Mouse (Mus musculus) naive thymus-derived CD4-positive, alpha-beta T cell, adult 2 months (primary cell): ENCODE results near the gene Rimbp2.

Experiments
- DNase-seq: peaks from one replicate; pipeline ENCODE4 v3.0.0-alpha.2; 2011; ENCODE audit warnings: low read depth

Gene Rimbp2

DNA sequence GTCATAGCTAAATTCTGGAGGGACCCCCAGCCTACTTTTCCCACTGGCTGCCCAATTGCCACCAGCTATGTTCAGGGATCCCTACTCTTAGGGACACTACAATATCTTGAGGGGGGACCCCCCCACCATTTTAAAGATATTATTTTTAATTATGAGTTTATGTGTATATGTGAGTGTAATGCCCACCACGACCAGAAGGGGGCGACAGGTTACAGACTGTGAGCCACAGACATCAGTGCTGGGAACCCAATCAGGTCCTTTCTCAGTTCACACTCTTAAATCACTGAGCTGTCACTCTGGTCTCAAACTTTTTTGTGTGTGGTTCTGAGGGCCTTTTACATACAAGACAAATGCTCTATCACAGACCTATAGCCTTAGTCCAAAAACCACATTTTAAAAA lies 109.3 kb downstream of the Rimbp2 start:
- no peak for DNase-seq

DNA sequence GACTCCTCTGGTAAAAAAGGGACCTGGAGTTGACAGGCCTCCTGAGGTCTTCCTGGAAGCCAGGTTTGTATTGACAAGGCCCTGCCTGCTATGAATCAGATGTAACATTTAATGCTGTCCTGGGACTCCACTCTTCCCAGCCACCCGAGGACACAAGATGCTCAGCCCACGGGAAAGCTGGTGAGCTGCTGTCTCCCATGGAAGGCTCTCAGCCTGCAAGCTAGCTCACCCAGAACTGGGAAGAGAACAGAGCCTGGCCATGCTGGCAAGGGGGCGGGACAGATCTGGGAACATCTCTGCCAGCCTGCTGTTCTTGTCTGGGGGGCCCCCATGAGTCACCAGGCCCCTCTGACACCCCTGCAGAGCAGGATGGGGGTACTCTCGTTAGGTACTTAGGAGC lies 111.7 kb downstream of the Rimbp2 start:
- no peak for DNase-seq

DNA sequence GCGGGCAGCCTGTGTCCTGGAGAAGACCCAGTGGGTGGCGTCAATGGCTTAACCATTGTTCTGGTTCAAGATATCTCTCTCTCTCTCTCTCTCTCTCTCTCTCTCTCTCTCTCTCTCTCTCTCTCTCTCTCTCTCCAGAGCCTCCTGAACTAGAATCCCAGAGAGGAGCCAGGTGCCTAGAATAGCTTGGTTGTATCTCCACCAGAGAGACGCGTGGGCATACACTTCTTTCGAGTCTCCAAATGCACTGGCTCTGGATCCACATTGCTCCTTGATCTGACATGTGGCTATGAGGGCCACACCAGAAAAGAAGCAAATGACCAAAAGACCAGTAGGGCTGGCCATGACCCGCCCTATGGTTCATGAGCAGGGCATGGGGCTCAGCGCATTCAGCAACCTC lies 116.2 kb downstream of the Rimbp2 start:
- DNase-seq = no peak

DNA sequence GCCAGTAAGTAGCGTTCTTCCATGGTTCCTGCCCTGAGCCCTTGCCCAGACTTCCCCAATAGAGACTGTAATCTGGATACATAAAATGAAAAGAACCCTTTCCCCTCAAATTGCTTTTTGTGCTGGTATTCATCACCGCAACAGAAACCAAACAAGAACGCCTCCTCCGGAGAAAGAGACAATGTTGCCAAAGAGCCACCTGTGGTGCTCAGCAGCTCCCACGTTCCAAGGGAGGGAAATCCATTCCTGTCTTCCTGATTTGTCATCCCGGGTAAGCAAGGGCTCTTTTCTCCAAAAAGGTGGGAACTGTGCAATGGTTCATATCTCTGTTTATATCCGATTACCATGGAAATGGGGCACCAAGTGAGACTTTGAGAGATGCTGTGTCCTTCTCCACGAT lies 119.2 kb downstream of the Rimbp2 start:
- DNase-seq = no peak

DNA sequence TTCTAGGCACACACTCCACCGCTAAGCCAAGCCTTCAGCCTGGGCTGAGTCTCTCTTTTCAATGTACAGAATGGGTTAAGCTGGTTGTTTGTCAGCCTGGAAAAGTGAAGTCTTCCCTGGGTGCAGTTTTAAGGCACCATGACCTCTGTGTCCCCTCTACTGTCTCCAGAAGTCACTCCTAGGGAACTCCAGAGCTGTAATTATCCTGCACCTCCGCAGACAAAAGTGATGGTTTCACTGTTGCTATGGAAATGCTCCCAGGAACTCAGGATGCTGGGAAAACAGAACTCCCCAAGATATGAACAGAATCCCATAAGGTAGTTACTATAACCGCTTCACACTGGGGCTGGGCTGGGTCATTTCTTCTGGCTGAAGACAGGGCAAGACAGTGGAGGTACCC lies 130.4 kb downstream of the Rimbp2 start:
- DNase-seq = no peak

DNA sequence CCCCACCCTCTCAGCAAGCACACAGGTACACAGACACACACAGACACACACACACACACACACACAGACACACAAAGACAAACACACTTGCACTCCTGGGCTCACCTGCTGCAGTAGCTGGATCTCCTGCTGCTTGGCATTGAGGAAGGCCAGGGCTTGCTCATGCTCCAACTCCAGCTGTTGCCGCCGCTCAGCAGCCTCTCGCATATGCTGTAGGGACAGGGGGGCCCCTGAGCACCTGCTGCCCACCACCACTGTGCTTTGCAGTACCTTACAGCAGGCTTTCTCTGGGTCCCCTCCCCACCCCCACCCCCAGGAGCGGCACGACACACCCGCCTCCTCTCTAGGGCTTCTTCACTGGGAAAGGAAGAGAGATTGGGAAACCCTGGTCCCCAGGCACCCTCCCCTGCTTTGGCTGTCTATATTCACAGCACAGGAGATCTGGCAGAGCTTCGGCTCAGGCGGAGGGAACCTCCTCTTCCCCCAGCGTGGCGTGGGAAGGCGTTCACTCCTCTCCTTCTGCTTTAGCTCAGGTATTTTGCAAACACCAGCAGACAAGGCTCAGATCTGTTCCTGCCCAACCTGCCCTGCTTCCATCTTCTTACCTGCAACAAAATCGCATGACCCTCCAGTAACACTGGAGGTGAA lies 133.5 kb downstream of the Rimbp2 start:
- DNase-seq = no peak

DNA sequence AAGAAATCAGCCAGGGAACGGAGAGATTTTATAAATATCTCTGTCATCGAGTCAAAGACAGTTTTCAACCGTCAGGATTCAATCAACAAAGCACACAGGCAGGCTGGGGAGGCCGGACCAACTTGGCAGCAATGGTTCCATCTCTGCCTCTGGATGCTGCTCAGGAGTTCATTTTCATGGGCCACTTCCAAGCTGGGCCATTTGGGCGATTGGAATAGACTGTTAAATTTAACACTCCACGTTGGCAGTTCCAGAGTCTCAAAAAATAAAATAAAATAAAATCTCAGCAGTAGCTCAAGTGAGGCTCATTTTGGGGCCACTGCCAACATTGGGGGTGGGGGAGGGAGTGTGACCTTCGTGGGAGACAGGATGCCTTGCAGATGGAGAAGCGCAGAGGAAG lies 137.7 kb downstream of the Rimbp2 start:
- DNase-seq = no peak

DNA sequence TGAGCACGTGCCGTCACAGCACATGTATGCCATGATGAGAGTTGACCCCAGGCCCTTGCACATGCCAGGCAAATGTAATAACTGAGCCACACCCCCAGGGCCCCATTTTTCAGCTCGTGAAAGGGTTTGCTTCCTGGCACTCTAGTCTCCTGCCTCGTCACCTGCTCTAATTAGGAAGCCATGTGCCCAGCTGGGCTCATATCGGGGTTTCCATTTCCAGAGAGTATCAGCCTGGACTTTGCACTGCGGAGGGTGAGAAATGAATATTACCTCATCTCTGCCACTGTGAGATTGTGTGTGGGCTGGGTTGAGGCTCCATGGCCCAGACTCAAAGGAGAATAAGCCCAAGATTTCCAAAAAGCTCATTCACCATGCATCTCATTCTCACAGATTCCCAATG lies 138.2 kb downstream of the Rimbp2 start:
- no peak for DNase-seq

DNA sequence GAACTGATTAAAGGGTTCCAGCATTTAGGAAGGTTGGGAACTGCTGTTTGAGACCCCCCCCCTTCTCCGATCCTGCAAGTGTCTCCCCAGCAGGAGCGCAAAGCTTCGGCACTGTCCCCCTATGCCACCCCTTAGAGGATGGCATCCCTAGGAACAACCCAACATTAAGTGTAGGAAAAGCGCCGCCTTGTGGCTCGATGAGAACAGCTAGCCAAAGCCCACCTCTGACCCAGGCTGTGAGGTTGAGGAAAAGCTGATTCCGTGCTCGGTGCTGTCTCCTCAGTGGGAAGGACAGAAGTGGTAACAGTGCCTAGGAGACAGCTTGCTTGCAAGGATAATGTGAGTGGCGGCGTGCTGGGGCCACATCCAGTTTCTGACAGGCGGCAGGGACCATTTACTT lies 140.2 kb downstream of the Rimbp2 start:
- DNase-seq = no peak

DNA sequence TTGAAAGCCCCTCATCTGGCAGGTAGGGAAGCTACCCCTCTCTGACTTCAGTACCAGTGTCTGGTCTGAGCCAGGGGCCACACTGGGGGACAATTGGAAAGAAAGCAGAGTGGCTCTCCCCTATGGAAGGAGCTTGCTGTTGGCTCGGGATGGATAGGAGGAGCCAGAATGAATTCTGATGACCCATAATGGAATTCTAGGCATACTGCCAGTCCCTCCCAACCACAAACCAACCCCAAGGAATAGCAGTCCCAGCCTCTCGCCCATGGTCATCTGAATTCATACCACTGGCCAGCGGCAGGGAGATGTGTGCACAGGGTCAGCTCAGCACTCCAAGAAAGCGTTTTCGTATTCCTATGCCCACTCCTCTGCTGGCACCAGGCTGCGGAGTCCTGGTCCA lies 141.9 kb downstream of the Rimbp2 start:
- DNase-seq = no peak

DNA sequence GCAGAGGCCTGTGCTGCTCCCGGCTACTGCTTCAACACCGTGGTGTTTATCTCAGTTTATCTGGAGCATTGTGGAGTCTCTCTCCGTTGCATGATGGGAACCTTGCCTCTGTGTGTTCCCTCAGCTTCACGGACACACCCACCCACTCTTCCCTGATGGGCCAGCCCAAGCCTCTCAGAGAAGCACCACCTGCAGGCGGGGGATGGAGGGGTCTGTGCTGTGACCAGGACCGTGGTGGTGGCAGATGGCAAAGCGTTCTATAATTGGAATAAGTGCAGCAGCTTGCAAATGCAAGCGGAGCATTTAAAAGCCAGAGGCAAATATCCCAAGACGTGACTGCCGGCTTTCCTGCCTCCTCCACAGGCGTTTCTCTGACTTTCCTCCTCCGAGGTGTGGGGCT lies 143.3 kb downstream of the Rimbp2 start:
- DNase-seq = no peak

DNA sequence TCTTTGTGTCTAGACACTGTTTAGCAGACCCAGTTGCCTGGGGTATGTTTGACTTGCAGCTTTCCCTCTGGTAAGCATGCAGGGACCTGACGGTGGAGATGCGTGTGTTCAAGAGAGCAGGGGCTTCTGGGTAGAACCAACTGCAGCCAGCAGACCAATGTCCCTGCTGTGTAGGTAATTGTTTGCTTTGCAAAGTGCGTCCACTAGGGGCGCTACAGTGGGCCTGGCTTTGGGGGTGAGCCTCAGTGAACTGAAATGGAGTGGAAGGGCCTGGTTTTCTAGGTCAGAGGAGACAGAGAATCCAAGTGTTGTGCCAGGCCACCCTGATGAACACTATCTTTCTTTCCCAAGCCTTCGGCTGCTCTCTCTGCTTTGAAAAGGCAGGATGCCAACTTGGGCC lies 143.9 kb downstream of the Rimbp2 start:
- no peak for DNase-seq

DNA sequence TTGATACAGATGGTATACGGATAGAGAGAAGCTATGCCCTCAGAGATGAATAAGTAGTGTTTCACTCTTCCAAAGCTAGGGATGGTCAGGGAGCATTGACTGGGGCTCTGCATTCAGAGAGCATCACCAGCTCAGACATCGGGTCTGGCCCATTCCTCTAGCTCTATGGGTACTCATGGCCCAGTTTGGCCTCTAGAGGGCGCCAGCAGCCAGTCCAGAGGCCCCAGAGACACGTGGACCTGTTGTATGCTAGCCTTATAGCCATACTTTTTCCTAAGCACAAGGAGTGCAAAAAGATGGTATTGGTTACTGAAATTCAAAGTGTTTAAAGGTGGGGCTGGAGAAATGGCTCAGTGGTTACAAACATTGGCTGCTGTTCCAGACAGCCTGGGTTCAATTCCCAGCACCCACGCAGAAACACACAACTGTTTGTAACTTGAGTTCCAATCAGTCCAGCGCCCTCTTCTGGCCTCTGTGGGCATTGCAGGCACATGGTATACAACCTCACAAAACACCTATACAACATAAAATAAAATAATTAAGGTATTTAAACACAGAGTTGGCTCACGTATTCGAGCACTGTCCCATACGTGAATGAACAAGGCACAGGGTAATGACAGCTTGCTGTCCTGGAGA lies 144.6 kb downstream of the Rimbp2 start:
- DNase-seq = no peak

DNA sequence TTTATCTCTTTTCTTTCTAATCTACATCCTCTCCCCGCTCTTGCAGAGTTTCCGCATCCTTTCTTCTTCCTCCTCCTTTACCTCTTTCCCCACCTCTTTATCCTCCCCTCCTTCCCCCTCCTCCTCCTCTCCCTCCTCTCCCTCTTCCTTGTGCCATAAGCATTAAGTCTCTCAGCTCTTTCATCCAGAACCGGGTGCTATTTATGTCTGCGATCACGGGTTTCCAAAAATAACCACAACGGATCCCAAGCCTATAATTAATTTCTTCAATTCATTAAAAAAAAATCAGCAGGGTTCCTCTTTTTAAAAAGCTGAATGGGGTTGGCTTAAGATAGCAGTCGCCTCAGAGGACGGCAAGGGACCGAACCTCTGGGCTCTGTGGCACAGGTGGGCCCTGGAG lies 145.9 kb downstream of the Rimbp2 start:
- no peak for DNase-seq

DNA sequence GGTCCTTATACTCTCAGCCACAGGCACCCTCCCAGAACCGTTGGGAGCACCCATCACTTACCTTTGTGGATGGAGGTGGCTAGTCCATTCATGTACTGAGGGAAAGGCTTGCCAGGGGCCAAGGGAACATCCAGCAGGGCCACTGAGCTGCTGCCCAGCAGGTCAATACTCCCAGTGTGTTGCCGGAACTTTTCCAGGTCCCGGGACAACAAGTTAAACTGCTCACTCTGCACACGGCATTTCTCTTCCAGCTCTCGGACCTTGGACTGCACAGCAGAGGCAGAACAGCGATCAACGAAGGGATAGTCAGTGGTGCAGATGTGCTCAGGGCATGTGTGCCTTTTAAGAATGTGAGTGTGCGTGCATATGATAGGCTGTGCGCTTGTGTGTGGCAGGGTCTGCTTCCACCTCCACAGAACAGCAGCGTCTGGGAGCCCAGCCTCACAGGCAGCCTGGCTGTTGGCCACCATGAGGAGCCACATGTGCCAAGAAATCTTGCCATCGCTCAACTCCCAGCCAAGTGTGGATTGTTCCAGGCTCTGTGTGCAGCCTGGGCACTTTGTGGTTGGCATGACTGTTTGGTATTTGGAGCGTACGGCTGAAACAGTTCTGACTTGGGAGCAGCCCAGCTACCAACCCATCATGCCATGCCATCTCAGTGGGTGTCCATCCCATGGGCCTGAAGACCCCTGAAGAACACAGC lies 146.8 kb downstream of the Rimbp2 start:
- DNase-seq = no peak

DNA sequence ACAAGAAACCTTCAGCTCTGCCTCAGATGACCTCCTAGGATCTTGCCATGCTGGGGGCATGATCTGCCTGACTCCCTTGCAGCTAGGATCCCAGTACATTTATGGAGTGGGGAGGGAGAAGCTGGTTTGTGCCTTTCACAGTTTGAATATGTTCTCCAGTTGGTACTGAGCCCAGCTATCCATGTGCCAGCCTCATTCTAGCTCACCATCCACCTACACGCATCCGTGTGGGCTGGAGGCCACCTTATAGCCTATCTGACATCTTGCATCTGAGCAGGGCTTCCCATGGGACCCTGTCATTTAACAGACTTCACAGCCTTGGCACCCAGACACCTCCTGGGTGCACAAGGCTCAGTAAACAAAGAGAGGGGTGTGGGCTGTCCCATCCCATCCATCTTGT lies 148.2 kb downstream of the Rimbp2 start:
- no peak for DNase-seq

DNA sequence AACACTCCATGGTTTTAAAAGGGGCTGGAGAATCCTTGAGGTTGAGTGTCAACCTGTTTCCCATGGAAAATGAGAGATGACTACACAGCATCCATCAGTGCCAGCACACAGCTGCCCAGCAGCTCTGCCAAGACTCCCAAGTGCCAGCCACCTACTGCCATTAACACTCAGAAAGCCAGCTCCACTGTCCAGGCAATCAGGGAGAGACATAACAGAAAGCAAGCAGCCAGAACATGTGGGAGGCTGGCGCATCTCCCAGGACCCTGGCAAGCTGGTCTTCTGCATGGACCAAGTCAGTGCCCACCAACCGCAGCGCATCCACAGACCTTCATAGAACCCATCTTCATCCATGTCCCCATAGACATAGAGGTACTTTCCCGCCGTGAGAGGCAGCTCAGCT lies 152.7 kb downstream of the Rimbp2 start:
- DNase-seq = no peak

DNA sequence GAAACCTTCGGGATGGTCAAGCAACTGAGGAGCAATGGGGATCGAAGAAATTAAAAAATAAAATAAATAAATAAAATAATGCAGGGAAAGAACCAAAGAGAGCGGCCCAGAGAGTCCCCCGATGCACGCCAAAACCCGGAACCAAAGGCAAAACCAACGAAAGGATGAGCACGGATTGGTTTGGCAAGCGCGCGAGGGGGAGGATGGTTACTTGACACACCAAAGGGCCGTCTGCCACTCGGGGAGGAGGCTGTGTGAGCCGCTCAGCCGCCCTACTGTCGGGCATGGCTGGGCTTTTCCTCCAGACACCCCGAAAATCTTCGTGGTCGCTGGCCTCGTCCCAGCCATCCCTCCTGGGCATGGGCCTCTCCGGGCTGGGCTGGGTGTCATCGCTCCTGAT lies 171.7 kb downstream of the Rimbp2 start:
- no peak for DNase-seq

DNA sequence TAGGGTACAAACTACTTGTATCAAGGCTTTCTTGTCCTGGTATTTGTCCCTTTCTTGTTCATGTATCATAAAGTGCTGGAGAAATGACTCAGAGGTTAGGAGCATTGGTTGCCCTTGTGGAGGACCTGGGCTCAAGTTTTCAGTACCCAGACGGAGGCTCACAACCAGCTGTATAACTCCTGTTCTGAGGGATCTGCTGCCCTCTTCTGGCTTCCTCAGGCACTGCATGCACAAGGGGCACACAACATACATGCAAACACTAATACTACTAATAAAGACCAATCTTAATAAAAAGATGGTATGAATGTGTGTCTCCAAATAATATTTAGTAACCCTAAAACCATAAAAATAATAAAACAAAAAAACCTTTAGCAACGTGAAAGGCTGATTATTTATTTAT lies 176.9 kb downstream of the Rimbp2 start:
- no peak for DNase-seq

DNA sequence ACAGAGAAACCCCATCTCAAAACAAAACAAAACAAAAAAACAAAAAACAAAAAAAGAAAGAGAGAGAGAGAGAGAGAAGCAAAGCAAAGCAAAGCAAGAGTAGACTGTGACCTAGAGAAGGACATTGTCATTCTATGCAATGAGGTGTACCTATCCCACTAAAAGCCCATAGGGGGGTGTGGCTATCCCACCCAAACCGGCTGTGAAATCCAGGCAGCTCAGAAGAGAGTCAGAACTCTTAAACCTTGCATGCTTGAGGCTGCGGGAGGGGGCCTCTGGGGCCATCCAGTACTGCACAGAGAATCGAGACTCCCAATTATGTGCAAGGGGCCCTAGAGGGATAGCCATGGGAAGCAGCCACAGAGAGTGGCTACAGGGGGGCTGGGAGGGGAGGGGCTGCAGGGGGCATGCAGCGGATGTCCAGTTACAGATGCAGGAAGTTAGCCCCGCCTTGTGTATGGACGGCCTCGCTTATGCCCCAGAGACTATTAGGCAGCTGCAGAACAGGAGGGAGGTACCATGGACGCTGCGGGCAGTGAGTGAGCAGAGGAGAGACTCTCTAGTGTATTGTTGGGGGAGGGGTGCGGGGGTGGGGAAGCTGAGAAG lies 184.2 kb downstream of the Rimbp2 start:
- no peak for DNase-seq

DNA sequence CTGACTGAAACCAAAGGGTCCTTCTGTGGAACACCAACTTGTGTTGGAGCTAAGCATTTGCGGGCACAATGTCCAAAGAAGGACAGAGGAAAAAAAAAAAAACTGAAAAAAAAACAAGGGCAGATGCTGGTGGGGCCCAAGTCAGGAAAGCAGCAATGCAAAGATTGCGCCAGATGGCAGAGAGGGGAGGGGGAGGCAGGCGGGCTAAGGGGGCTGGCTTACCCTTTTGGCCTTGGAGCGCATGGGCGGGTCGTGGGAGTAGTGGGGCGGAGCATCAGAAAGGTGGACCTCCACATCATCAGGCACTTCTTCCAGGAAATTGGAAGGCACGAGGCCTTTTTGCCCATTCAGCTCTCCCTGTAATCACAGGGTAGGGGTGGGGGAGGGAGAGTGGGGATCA lies 192.2 kb downstream of the Rimbp2 start:
- DNase-seq = no peak

DNA sequence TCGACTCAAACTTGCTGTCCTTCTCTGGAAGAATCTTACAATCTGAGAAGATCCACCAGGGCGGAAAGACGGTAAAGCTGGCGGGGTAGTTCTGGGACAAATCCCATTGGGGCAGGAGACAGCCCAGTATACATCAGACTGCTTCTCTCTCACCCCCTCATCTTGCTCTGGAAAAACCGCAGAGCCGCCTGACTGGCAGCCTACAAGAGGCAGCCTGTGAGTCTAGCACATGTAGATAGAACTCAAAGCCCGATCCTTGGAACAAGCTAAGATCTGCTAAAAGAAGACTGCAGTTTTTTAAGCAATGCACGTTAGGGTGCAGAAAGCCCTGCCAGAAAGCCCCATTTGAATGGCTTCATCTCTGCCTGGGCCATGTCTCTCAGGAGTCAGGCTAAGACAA lies 207.0 kb downstream of the Rimbp2 start:
- no peak for DNase-seq

DNA sequence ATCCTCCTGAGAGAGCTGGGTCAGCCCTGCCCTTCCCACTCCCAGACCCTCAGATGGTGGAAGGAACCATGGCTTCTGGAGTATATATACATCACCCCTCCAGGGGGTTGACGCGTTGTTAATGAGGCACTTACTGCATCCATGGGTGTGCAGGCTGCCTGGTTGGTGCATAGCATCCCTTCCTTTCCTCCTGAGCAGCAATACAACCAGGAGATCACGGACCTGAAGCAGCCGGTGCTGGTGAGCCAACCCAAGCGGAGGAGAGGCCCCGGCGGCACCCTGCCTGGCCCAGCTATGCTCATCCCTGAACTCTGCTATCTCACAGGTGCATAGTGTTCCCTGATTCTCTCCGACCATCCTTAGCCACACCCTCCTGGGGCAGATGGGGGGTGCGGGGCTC lies 208.1 kb downstream of the Rimbp2 start:
- DNase-seq = no peak
